Mouse (Mus musculus) bone marrow macrophage, adult 2 months (primary cell): ENCODE data around the gene Kif21a.

Source experiments
- CTCF ChIP-seq: IDR thresholded peaks from 2 replicates; pipeline ENCODE4 v1.5.1; 2012; ENCODE audit warnings: low read depth, mild to moderate bottlenecking, low read length, moderate library complexity
- POLR2A ChIP-seq: IDR thresholded peaks from 2 replicates; pipeline ENCODE4 v1.6.1; 2012; ENCODE audit warnings: mild to moderate bottlenecking, low read depth, low read length, borderline replicate concordance

GRCm38 (mm10) chr15:90951383-90951782, 98.4 kb downstream of the Kif21a start:
- TF ChIP-seq CTCF (no peak), POLR2A (no peak)
